Mouse (Mus musculus): ENCODE measurements around the gene Brca2.

DNA sequence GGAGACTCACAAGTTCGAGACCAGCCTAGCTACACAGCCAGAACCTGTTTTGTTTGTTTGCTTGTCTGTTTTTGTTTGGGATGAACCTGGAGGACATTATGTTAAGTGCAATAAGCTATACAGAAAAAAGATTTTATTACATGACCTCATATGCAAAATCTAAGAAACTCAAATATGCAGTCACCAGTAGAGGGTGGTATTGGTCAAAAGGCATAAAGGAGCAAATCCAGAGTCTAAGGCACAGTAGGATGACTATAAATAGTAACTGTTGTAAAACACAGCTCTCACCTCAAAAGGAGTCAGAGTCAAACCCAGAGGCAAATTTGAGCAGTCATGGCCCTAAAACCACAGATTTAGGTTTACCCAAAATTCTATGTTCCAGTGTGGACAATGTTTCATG, 2.9 kb upstream of the Brca2 start:
- TF ChIP-seq CTCF (IDR thresholded peaks at IDR 0.05): peak; percentile 70
- no peak for TF ChIP-seq EP300 (IDR thresholded peaks at IDR 0.05)

Measured in lung, postnatal 0 days (tissue).